Mouse (Mus musculus) lung, adult 10 weeks (tissue): ENCODE results near the gene Egfl6. TPM values are rescaled to one million over a fixed set of nuclear protein-coding genes. Genes with fewer than 3 reads are reported as not detected.

ENCODE experiments used
- polyA plus RNA-seq: library from polyadenylated mRNA; stranded (reverse); fragments of 350-450 nt; fragmentation: Illumina TruSeq; extraction: RNeasy Lipid Tissue Mini Kit (QIAGEN cat#74804); gene quantifications from one replicate; pipeline ENCODE4 v1.2.3, GENCODE M21; 2014; ENCODE audit warnings: low read depth, low replicate concordance; ENCODE audit not compliant: insufficient read depth

Egfl6 gene
- polyA plus RNA-seq, result 21.4 TPM

GRCm38 (mm10) chrX:166584947-166585824 is at the start of gene Egfl6:
TSS of gene Egfl6 (minus strand) at chrX:166585720.

GRCm38 (mm10) chrX:166518345-166518744 is 67.2 kb downstream of the Egfl6 start, which contains the start of gene Tceanc:
TSS of gene Tceanc (minus strand) at chrX:166518567.

GRCm38 (mm10) chrX:166479365-166479983 is 106.0 kb downstream of the Egfl6 start, which contains the start of gene Rab9:
TSS of gene Rab9 (minus strand) at chrX:166479867.

Other genes starting within 250 kb of the Egfl6 start
- 25.0 TPM for gene Trappc2, start 145.1 kb downstream of the Egfl6 start, polyA plus RNA-seq
- gene Ofd1, start 145.0 kb downstream of the Egfl6 start, polyA plus RNA-seq, result 2.5 TPM
- gene Rab9, start 105.9 kb downstream of the Egfl6 start, polyA plus RNA-seq, result 44.0 TPM
- gene Tceanc, start 67.2 kb downstream of the Egfl6 start, polyA plus RNA-seq, result 1.6 TPM